Mouse (Mus musculus) MEL-GATA-1-ER (cell line): ENCODE measurements around the gene Gm10273.
"Not testable (repeated sequence)": the region's sequence is repeated elsewhere in the genome, so short reads cannot be mapped to it uniquely, and the experiment has no call there.

ENCODE experiments used
- DNase-seq: peaks from one replicate; pipeline ENCODE4 v3.0.0-alpha.2; 2012; ENCODE audit warnings: low read depth; ENCODE audit errors: extremely low read depth

Gm10273 gene

DNA sequence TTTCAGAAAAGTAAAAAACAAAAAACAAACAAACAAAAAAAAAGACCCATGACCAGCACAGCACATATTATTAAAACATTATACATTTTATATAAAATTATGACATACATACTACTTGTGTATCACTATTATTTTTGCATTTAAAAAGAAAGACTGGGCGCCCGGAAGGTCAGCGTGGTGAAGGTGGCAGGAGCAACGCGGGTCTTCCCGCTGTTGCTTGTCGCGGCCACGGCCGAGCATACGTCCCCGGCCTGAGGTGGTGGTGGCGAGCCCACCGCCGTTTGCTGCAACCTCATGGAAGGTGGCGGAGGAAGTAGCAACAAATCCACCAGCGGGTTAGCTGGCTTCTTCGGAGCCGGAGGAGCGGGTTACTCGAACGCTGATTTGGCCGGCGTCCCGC, at the start of gene Gm10273:
Gene Gm10273, plus strand, starts transcription at position 172 of the 400 bp plus-strand sequence.
- not testable (repeated sequence) for DNase-seq

DNA sequence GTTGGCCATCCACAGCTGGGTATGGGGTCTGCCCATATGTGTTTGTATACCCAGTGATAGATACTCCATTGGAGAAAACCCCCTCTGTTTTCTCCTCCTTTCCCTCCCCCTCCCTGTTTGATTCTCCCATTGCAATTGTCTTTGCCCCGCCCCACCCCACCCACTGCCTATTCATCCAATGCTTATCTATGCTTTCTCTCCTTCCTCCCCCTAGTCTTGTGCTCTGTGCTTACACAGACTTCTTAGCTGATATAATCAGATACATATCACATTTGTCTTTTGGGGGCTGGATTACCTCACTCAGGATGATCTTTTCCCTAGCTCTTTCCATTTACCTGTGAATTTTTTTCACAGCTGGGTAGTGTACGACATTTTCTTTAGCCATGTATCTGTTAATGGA, 48.9 kb upstream of the Gm10273 start:
- no peak for DNase-seq

DNA sequence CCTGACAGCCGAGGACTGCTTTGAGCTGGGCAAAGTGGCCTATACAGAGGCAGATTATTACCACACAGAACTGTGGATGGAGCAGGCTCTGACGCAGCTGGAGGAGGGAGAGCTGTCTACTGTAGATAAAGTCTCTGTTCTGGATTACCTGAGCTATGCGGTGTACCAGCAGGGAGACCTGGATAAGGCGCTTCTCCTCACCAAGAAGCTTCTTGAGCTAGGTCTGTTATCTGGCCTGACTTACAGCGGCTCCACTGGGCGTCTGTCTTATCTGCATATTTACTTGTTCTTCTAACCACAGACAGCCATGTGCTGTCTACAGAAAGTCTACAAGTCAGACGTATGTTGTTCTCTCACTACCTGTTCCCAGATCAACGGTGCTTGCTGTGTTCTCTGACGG, 47.2 kb upstream of the Gm10273 start:
- DNase-seq, result peak; percentile 94

DNA sequence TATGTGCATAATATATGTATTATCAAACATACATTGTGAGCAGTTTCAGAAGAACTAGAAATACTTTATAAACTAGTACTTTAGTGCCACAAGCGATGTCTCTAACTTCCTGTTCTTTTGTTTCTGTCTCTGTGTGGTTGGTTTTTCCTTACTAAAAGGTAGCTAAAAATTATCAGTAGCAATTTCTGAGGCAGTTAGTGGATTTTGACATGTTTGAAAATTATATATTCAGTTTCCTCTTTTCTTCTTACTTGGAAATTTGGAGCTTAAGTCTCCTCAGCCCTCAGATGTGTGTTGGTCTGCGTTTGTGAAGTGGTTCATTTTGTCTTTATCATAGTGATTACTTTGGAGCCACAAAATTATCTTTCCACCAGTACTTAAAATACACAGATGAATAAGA, 45.9 kb upstream of the Gm10273 start:
- DNase-seq, result peak; percentile 36

DNA sequence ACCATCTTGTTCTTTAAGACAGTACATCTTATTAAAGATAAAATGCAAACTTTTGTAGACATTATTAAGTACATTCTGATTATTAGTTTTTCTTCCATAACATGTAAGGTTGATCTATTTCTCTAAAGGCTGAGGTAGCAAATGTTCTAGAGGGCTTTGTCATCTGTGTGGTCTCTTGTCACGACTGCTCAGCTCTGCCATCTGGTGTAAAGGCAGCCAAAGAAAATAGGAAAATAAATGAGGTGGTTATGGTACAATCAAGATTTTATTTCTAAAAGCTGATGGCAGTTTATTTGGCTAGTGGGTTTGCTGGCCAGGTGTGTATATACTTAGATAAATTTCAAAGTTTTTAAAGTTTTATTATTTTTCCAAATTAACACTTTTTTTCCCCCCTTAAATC, 42.4 kb upstream of the Gm10273 start:
- no peak for DNase-seq

DNA sequence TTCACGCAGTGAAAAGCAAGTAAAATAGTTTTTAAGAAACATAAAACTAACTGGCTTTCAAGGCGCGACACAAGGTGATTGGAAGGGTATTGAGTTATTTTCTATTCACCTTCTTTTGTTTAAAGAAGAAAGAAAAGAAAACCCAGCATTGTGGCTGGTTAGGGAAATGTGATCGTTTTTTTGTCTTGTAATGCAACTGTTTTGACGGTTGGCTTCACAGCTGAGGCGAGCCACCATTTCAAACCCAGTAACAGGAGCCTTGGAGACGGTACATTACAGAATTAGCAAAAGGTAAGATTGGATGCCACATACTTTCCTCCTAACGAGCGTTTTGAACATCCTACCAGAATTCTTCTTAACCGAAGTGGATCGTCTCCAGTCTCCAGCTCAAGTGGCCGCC, 41.3 kb upstream of the Gm10273 start:
- no peak for DNase-seq

DNA sequence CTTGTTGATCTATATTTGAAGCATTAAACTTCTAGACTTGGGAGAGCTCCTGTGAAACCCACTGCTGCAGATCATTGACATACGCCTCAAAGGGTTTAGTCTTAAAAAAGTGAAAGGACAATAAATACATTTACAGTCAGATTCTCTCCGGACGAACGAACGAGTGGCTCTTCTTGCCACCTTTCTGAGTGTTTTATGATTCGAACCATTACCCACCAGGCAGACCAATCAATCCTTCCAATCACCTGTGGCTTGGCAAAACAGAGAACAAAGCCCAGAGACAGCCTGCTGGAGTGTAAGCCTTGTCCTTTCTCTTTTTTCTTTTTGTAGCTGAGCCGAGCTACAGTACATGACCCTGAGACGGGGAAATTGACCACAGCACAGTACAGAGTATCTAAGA, 40.4 kb upstream of the Gm10273 start:
- DNase-seq, result no peak

DNA sequence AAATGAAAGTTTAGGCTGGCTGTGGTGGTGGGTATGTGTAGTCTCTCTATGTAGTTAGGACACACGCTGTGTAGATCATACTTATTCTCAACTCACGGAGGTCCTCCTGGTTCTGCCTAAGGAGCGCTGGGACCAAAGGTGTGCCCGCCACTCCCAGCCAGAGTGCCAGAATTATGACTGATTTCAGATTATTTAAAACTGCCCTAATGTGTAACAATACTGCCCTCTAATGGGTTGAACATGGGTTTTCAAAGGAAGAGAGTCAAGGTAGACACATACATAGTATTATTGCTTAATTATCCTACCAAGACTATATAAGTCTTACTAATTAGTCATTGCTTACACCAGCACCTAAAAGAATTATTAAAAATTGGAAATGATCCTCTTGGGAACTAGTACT, 36.7 kb upstream of the Gm10273 start:
- no peak for DNase-seq

DNA sequence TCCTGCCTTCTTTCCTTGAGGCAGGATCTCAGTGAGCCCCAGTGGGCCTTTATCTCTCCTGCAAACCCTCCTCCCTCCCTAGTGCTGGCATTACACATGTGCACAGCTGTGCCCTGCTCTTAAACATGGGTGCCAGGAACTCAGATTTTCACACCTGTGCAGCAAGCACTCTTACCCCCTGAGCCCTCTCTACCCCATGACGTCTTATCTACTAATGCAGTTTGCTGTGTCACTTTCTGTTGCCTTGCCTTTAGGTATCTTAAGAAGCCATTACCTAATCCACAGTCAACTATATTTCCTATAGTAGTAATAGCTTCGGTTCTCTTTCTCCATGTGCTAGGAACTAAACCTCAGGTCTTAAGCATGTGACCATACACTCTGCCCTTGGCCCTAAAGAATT, 32.2 kb upstream of the Gm10273 start:
- DNase-seq, result no peak

DNA sequence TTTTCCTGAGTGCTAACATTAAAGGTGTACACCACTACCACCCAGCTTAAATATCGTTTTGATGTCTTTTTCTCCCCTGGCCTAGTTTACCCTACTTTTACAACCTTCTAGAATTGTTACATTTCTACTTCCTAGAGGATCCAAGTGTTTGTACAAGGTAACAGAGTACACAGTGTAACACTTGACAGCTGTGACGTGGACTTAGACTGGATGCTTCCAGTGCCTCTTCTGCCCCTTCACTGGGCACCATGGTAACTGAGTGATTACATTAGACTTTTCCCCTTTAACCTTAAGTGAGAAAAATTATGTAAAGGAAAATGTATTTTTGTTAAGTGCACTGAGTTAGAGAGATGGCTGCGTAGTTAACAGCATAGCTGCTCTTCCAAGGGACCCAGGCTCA, 30.9 kb upstream of the Gm10273 start:
- DNase-seq, result no peak

DNA sequence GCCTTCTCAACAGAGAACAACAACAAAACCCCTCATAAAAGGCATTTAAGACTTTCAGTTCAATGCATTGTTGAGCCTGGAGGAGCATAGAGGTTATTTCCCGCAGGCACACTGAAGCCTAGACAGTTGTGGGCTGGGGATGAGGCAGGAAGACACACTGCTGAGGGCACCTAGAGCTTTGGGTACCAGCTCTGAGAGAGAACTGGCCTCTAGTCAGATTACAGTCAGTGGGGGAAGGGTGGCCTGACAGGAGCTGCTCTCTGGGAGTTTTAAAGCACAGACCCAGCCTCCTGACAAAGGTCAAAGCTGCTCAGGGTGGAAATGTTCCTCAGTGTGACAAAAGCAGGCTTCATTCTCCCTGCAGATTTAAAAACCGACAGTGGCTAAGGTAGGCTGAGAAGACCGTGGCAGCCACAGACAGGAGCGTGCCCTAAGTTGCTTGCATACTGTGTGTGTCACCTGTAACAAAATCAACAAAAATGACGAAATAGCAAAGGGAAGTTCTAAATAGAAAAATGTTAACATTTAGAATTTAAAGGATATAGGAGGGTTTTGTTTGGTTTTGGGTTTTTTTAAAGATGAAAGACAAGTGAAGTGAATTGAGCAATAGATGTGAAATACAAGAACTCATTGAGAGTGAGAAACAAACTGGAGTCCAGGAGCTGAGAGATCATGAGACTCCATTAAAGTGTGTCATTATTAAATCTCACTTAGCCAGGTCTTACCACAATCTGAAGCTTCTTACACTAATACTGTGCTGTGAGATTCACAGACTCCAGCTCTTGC, 29.4 kb upstream of the Gm10273 start:
- no peak for DNase-seq

DNA sequence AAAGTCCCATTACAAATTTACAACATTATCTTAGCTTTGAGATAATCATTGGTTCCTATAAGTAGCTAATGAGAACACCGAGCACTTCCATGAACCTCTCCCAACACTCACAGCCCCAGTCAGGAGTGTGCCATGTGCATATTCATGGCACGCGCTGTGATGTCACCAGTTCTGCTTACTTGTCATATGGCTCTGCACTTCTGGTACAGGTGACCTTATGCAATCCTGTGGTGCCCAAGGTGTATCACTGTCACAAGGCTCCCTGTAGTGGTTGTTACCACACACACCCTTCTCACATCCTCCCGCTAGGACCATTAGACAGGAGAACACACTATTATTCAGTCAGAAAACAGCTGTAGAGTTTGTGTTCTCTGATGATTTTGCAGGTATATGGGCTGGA, 28.7 kb upstream of the Gm10273 start:
- DNase-seq, result no peak

DNA sequence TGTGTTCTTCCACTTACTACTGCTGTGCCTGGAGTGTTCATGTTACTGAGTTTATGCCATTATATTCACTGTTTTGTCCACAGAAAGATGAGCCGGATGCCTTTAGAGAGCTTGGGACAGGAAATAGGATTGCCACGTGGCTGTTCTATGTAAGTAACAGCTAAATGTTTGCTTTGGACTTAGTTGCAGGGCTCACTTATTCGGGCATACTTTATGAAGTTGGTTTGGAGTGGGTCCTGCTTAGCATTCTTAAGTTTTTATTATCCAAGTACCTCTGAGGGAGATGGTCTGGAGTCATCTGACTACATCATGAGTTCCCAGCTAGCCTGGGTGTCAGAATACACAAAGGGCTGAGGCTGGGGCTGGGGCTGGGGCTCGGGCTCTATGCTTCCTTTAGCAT, 28.2 kb upstream of the Gm10273 start:
- DNase-seq, result no peak

DNA sequence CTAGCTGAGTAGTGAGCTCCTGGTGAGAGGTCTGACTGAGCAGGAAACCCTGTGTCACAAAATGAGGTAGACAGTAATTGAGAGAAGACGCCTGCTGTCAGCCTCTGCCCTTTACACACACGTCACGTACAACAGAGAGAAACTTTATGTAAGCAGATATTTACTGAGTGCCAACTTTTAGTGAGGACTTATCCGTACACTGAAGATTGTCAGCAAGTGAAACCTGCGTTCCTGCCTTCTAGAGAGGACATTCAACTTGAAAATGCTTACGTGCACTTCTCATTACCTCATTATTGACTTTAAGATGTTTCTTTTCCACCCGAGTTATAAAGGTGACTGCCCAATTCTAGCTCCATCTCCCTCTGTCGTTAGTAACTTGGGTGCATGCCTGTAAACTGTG, 26.7 kb upstream of the Gm10273 start:
- no peak for DNase-seq

DNA sequence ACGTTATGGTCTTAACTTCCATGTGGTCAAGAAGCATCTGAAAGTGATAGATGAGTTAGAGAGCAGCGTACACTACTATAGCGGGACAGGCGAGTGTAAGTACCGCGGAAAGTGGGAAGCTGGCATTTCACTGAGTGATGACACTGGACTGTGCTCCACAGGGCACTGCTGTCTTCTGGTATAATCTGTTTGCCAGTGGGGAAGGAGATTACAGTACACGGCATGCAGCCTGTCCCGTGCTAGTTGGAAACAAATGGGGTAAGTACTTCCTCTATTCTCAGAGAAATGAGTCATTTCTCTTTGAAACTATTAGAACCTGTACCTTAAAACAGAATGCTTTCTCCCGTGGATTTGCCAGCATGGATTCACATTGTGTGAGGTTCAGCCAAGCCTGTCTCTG, 26.0 kb upstream of the Gm10273 start:
- no peak for DNase-seq

DNA sequence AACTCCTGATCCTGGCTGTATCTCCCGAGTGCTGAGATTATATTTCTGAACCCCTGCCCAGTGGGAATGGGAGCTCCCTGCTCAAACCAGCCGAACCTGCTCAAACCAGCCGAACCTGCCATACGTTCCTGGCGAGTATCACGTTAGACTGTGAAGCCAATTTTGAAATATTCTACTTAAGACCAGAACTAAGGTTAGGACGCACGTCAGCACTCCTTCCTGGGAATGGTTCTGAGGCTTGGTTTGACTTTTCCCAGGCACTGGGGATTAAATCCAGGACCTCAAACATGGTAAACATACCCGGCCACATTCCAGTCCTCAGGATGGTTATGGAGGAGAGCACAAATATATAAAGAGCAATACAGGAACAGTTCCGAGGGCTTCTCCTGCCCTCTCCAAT, 17.5 kb upstream of the Gm10273 start:
- no peak for DNase-seq

DNA sequence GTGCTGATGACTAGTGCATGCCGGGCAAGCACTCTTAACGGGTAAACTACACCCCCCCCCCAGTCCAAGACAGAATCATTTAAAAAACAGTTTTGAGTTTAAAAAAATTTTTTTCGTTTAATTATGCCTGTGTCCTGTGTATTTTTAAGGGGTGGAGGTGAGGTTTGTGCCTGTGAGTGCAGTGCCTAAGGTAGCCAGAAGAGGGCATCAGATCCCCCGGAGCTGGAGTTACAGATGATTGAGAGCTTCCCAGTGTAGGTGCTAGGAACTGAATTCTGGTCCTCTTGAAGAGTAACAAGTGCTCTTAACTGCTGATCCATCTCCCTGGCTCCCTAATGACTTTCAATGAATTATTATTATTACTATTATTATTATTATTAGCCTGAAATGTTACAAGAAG, 16.7 kb upstream of the Gm10273 start:
- no peak for DNase-seq

DNA sequence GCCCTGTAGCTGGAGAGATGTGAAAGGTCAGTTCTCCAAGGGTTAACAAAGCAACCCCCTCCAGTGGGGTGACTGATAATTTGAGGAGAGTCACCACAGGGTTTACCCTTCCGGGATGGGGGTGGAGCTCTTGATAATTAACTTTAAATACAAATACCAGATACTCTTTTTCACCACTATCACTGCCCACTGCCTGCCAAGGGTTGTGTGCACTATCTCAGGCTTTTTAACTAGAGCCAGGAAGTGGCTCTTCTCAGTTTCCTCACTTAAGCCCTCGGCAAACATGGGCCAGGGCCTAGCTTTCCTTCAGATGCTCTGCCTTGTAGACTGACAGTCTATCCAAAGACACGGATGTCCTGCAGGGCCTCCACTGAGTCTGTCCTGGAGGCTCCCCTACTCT, 15.5 kb upstream of the Gm10273 start:
- peak; percentile 48 for DNase-seq

DNA sequence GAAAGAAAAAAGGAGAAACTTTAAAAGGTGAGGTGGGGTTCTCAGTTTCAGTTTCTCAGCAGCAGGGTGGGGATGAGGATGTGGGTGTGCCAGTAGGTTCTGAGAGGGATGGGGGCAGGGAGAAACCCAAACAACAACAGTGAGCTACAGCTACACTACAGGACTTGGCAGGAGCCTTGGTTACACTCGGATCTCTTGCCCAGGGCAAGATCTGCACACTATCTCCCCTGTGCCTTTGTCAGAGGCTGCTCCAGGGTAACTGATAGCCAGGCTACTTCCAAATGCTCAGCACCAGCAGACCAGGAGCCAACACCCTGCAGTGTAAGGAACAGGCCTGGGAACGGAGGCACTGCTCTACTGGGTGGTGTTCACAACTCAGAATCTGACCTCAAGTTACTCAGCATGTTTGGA, 15.0 kb upstream of the Gm10273 start:
- no peak for DNase-seq

DNA sequence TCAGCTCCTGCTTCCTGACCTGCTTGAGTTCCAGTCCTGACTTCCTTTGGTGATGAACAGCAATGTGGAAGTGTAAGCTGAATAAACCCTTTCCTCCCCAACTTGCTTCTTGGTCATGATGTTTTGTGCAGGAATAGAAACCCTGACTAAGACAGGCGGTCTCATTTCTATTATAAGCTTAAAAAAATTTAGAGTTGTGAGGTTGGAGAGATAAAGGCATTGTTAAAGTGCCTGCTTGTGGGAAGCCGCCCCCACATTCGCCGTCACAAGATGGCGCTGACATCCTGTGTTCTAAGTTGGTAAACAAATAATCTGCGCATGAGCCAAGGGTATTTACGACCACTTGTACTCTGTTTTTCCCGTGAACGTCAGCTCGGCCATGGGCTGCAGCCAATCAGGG, 13.9 kb upstream of the Gm10273 start:
- not testable (repeated sequence) for DNase-seq

DNA sequence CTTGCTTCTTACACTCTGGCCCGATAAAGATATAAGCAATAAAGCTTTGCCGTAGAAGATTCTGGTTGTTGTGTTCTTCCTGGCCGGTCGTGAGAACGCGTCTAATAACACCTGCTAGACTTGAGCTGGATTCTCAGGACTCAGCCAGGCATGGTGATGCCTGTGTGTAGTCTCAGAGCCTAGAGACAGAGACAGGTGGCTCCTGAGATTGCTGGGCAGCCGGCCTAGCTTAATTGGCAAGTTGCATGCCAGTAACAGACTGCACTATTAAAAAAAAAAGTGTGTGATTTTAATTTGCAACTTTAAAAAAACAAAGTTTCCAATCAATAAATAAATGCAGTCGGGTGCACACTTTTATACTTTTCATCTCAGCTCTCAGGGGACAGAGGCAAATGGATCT, 8.5 kb upstream of the Gm10273 start:
- DNase-seq, result no peak

DNA sequence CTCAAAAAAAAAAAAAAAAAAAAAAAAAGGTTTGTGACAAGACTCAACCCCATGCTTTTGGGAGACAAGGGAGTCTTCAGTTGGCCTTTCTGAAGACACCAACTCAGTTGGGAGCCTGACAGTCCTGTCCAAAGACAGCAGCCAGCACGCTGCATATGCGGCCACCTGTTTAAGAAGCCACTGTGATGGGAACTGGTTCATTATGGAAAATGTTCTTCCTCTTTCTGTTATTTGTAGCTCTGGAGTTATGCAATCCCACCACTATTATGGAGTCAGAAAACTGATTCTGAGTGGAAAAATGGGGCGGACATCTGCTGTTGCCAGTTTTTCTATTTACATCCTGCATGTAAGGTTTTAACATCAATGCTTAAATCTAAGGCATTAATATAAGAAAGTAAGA, 5.8 kb upstream of the Gm10273 start:
- DNase-seq, result no peak

DNA sequence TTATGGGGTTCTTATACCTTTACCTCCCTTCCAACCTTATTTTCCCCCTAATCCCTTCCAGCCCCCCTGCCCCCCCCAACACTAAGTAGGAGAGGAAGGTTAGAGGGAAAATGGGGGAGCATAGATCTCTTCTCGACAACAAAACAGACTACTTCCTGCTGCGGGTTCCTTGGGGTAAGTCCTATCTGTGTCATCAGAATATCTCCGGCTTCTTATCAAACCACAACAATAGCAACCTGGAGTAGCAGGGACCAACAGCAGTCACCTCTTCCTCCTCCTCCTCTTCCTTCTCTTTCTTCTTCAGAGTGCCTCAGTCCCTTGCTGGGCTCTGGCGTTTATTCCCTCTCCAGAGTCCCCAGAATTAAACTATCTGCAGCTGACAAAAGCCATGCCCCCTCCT, 3.5 kb upstream of the Gm10273 start:
- no peak for DNase-seq
